Mouse (Mus musculus) G1E (cell line): ENCODE measurements around the gene Thap8.

ENCODE experiments used
- CTCF ChIP-seq: IDR thresholded peaks from 2 replicates; pipeline ENCODE4 v1.5.1; 2012; ENCODE audit warnings: low read depth, low read length, inconsistent platforms, mixed read lengths
- TAL1 ChIP-seq: conservative IDR thresholded peaks from 2 replicates; pipeline ENCODE4 v1.6.1; 2012; ENCODE audit warnings: low read depth, low read length, inconsistent platforms, mixed read lengths

DNA sequence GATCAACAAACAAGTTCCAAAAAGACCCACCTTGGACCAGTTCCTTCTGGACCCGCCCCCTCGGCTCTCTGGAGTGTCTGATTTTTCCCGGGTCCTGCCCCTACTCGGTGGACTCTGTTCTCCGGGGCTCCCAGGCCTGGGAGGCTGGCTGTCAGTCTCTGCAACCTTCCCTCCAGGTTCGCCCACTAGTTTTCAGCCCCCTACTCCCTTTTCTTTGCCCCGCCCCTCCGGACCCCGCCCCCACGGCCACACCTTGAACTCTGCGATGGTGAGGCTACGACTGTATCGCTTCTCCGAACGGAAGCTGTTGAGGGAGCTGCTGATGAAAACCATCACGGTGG lies 48.6 kb upstream of the Thap8 start:
- TF ChIP-seq CTCF: no peak
- TF ChIP-seq TAL1: no peak
